Mouse (Mus musculus): ENCODE results near the gene Gse1. TPM values are rescaled to one million over a fixed set of nuclear protein-coding genes. Genes with fewer than 3 reads are reported as not detected.
A peak's percentile ranks its signal among the peaks of the same experiment; 100 is the strongest.

The Gse1 gene
- total and polyA plus RNA-seq, 3 experiments = 23.6 to 128 (median 66.9) TPM

DNA sequence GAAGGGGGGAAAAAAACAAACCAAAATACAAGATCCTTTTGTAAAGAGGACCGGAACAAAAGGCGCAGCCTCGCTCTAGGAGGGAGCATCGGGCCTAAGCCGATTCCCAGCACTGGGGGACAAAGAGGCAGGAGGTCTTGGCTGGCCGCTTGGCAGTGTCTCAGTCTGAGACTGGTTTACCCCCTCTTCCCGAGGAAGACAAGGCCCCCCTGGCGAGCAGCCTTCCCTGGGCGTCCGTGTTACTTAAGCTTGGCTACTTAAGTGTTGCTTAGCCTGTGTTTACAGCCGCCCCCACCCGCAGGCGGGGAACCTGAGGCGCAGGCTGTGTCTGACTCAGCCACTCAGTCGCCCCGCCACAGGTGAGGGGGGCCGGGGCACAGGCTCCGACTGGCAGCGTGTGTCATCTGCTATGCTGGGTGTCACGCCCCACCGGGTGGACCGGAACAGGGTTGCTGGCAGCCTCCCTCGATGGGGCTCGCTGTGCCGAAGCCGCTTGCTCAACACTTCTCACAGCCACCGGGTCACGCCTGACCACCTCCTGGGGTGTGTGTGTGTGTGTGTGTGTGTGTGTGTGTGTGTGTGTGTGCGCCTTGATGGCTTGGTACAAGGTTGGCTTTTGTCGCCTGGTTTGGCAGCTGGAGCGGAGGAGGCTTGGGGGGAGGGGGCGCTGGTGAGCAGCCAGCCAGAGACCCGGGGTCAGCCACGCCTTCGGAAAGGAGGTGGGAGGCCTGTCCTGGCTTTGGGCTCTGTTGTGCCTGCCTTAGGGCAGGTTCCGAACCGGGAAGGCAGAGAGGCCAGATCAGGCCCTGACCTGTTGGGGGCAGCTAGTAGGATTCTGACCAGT lies 310.4 kb downstream of the Gse1 start (continued):
- TF ChIP-seq MAX (IDR thresholded peaks at IDR 0.05; ENCODE audit: low read length) (0 out of 2 replicates have a peak, but pooled peaks have one; percentile 14), SMC3 (IDR thresholded peaks at IDR 0.05; ENCODE audit: low read depth, low read length) (no peak), MYB (IDR thresholded peaks at IDR 0.05; ENCODE audit: low read depth, low read length) (no peak), RAD21 (IDR thresholded peaks at IDR 0.05; ENCODE audit: low read depth, low read length) (no peak)

DNA sequence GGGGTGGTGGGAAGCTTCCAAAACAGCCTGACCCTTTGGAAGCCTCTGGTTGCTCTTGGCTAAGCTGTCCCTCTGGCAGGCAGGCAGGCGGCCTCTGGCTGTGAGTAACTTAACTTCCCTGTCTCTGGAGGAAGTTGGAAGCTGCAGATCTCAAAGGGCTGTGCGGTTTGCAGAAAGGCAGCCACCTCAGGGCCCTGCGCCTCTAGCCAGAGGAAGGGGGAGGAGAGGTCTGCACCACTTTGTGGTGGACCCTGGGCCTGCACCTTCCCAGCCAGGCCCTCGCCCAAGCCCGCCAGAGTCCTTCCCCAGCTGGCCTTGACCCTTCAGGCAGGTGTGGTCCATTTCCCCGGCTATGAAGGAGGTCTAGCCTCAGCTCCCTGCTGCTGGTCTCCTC lies 311.1 kb downstream of the Gse1 start:
- Histone ChIP-seq H3K79me2 (ENCODE audit: control insufficient read depth, insufficient read depth, low read length, poor library complexity) (peaks cover 97% of the 10 kb centered on the region), H3K9me3 (replicated peaks; ENCODE audit: insufficient read depth, low read length) (no peaks in the 10 kb centered on the region), H3K27ac (ENCODE audit: control insufficient read depth, low read depth, low read length) (peak overlapping the region; percentile 77), H3K9ac (ENCODE audit: control insufficient read depth, low read depth, low read length, poor library complexity, severe bottlenecking) (peak overlapping the region; percentile 81), H3K27me3 (ENCODE audit: control insufficient read depth in 1 of 2, insufficient read depth in 2 of 2, low read length in 2 of 2) (no peaks in the 10 kb centered on the region), H3K4me1 (ENCODE audit: control insufficient read depth in 1 of 2, insufficient read depth in 2 of 2, low read length in 2 of 2) (peaks cover 12 to 40% of the 10 kb centered on the region in 2 experiments), H3K36me3 (ENCODE audit: control insufficient read depth in 1 of 2, insufficient read depth in 2 of 2, low read length in 2 of 2) (peaks cover 5 to 38% of the 10 kb centered on the region in 2 experiments; a peak in 3 of 4 replicates), H3K4me3 (ENCODE audit: control insufficient read depth in 1 of 2, insufficient read depth in 1 of 2, low read depth in 2 of 2, low read length in 2 of 2) (peak overlapping the region; percentile 56 to 58)
- TF ChIP-seq E2F4 (IDR thresholded peaks at IDR 0.05; ENCODE audit: borderline replicate concordance, low read depth, low read length) (no peak), TBP (IDR thresholded peaks at IDR 0.05; ENCODE audit: low read depth, low read length) (peak; percentile 50; the same call in 1 of the 2 replicates), SIN3A (IDR thresholded peaks at IDR 0.05; ENCODE audit: low read length) (peak; percentile 55), EP300 (IDR thresholded peaks at IDR 0.05; ENCODE audit: low read depth in 1 of 2, low read length in 2 of 2) (0 out of 4 replicates have a peak, but pooled peaks have one; percentile 13 to 24), ETS1 (IDR thresholded peaks at IDR 0.05; ENCODE audit: low read depth, low read length) (peak; percentile 41; the same call in 1 of the 2 replicates), POLR2A (IDR thresholded peaks at IDR 0.05; ENCODE audit: control insufficient read depth in 1 of 2, insufficient read depth in 1 of 2, low read depth in 1 of 2, low read length in 2 of 2, poor library complexity in 1 of 2) (peak; percentile 23 to 45; a peak in 1 of 4 replicates), SMC3 (IDR thresholded peaks at IDR 0.05; ENCODE audit: low read depth, low read length) (0 out of 2 replicates have a peak, but pooled peaks have one; percentile 21), BHLHE40 (IDR thresholded peaks at IDR 0.05; ENCODE audit: borderline replicate concordance, low read depth, low read length) (no peak)
- peak; percentile 91 for DNase-seq (ENCODE audit: low read depth, low spot score)

DNA sequence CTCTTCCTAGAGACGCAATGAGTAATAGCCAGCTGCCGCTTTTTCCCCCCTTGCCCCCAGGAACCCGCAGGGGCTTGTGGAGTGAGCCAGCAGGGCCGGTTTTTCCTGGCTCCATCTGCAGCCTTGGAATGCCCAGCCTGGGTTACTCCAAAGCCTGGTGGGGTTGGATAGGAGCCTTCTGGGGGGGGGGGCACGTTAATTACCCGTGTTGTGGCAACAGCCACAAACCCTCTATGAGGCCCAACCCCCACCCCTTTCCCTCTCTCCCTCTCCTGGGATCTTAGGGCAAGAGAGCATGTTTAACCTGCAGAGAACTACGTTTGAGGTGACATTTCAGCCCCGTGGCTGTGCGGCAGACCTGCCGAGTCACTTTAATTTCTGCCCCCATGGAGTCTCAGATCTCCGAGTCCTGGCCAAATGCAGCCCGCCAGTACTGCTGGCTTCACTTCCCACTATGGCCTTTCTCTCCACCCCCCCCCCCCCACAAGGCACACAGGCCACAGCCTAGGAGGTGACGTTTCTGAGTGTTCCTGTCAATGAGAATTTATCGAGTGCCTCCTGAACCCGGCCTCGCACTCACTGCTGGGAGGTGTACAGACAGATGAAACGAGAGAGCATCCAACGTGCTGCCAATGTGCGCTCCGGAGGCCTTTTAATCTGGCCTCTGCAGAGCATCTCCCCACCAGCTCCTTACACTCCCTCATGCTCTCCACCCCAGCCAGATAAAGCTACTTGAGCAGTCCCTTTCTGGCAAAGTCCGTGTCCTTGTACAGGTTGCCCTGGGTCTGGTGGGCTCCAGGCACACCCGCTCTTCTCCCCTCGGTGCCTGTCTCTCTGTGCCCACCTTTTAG lies 311.7 kb downstream of the Gse1 start:
- Histone ChIP-seq H3K9me3 (replicated peaks; ENCODE audit: insufficient read depth, low read length) (no peaks in the 10 kb centered on the region), H3K4me1 (ENCODE audit: control insufficient read depth in 1 of 2, insufficient read depth in 2 of 2, low read length in 2 of 2) (peaks cover 12 to 42% of the 10 kb centered on the region in 2 experiments), H3K27ac (ENCODE audit: control insufficient read depth, low read depth, low read length) (peak overlapping the region; percentile 77), H3K79me2 (ENCODE audit: control insufficient read depth, insufficient read depth, low read length, poor library complexity) (peaks cover 97% of the 10 kb centered on the region), H3K9ac (ENCODE audit: control insufficient read depth, low read depth, low read length, poor library complexity, severe bottlenecking) (peak overlapping the region; percentile 81), H3K36me3 (ENCODE audit: control insufficient read depth in 1 of 2, insufficient read depth in 2 of 2, low read length in 2 of 2) (peaks cover 5 to 39% of the 10 kb centered on the region in 2 experiments; a peak in 3 of 4 replicates), H3K4me3 (ENCODE audit: control insufficient read depth in 1 of 2, insufficient read depth in 1 of 2, low read depth in 2 of 2, low read length in 2 of 2) (peak overlapping the region; percentile 28 to 58), H3K27me3 (ENCODE audit: control insufficient read depth in 1 of 2, insufficient read depth in 2 of 2, low read length in 2 of 2) (no peaks in the 10 kb centered on the region)
- peak; percentile 75 for DNase-seq (ENCODE audit: low read depth, low spot score)
- TF ChIP-seq HCFC1 (IDR thresholded peaks at IDR 0.05; ENCODE audit: low read depth, low read length) (0 out of 2 replicates have a peak, but pooled peaks have one; percentile 14), CTCF (IDR thresholded peaks at IDR 0.05 in 2 of 3, conservative IDR thresholded peaks at IDR 0.05 in 1 of 3; ENCODE audit: control insufficient read depth in 1 of 3, insufficient read depth in 1 of 3, low read depth in 2 of 3, low read length in 3 of 3, poor library complexity in 1 of 3, severe bottlenecking in 1 of 3) (no peak), NELFE (IDR thresholded peaks at IDR 0.05; ENCODE audit: low read depth, low read length) (no peak), ZMIZ1 (IDR thresholded peaks at IDR 0.05; ENCODE audit: low read depth, low read length) (0 out of 2 replicates have a peak, but pooled peaks have one; percentile 20), ZKSCAN1 (IDR thresholded peaks at IDR 0.05; ENCODE audit: low read depth, low read length) (0 out of 2 replicates have a peak, but pooled peaks have one; percentile 17), TAL1 (IDR thresholded peaks at IDR 0.05; ENCODE audit: low read length) (peak; percentile 60), ETS1 (IDR thresholded peaks at IDR 0.05; ENCODE audit: low read depth, low read length) (peak; percentile 38; the same call in 1 of the 2 replicates), TBP (IDR thresholded peaks at IDR 0.05; ENCODE audit: low read depth, low read length) (no peak), MXI1 (IDR thresholded peaks at IDR 0.05; ENCODE audit: low read depth, low read length) (peak; percentile 80), JUND (IDR thresholded peaks at IDR 0.05; ENCODE audit: low read depth, low read length) (no peak), USF1 (IDR thresholded peaks at IDR 0.05; ENCODE audit: low read depth, low read length) (no peak), GATA1 (IDR thresholded peaks at IDR 0.05; ENCODE audit: low read depth, low read length) (0 out of 2 replicates have a peak, but pooled peaks have one; percentile 46), E2F4 (IDR thresholded peaks at IDR 0.05; ENCODE audit: borderline replicate concordance, low read depth, low read length) (no peak), MEF2A (IDR thresholded peaks at IDR 0.05; ENCODE audit: extremely low read depth, insufficient replicate concordance, low read depth, low read length, poor library complexity, severe bottlenecking) (no peak), SIN3A (IDR thresholded peaks at IDR 0.05; ENCODE audit: low read length) (peak; percentile 2), SMC3 (IDR thresholded peaks at IDR 0.05; ENCODE audit: low read depth, low read length) (0 out of 2 replicates have a peak, but pooled peaks have one; percentile 5), ZC3H11A (IDR thresholded peaks at IDR 0.05; ENCODE audit: low read depth, low read length) (no peak), CHD2 (IDR thresholded peaks at IDR 0.05; ENCODE audit: low read length) (no peak)

Data from MEL (cell line).